Mouse (Mus musculus): ENCODE data around the gene Ace. TPM values are rescaled to one million over a fixed set of nuclear protein-coding genes. Genes with fewer than 3 reads are reported as not detected.

The Ace gene
- polyA plus RNA-seq, 1 experiment from 2014 or later, result 2.1 TPM

GRCm38 (mm10) chr11:105952111-105952510 lies 15.6 kb upstream of the Ace start:
- TF ChIP-seq EP300 (optimal IDR thresholded peaks at IDR 0.05) (no peak), CTCF (IDR thresholded peaks at IDR 0.05; ENCODE audit: low read depth) (no peak)
- 85% methylated on average over 9 of the region's 9 CpGs for WGBS
- no peak for ATAC-seq (ENCODE audit: low FRiP score, low TSS enrichment)
- Histone ChIP-seq H3K4me1 (replicated peaks; ENCODE audit: control insufficient read depth, insufficient read depth) (no peaks in the 10 kb centered on the region; the same call in 1 of the 2 replicates), H3K9me3 (ENCODE audit: control insufficient read depth, low read length) (no peaks in the 10 kb centered on the region), H3K9ac (ENCODE audit: low read length) (no peak overlapping the region), H3K4me3 (ENCODE audit: low read depth, low read length) (no peak overlapping the region), H3K36me3 (ENCODE audit: control insufficient read depth, insufficient read depth, low read length) (no peaks in the 10 kb centered on the region), H3K27ac (replicated peaks) (no peak overlapping the region), H3K27me3 (ENCODE audit: control insufficient read depth, insufficient read depth, low read length) (no peaks in the 10 kb centered on the region), H3K4me2 (replicated peaks; ENCODE audit: low read depth) (no peak overlapping the region)
- no peak for DNase-seq (ENCODE audit: low spot score)

DNA sequence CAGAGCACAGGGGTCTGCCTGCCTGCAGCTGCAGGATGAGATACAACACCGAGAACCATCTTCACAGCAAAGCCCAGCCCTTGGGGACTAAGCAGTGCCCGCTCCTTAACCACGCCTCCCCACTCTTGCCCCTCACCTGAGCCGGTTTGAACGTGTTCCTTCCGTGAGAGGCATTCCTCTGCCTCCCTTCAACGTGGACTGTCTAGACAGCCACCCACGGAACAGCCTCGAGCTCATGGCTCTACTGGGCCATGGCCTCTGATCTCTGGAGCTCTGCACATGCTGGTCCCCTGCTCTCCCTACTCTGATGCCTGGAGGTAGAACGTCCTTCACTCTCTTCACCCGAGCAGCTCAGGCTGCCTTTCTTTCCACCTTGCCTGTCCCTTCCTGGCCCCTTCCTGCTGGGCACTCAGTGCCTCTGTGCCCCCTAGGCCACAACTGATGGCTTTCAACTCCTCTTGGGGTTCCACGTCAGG lies 14.8 kb upstream of the Ace start, which contains the start of gene Cyb561:
TSS of gene Cyb561 (minus strand) at position 426 of the 476 bp plus-strand sequence.
- DNase-seq (ENCODE audit: low spot score) (no peak), ATAC-seq (ENCODE audit: low FRiP score, low TSS enrichment) (peak; percentile 51)

GRCm38 (mm10) chr11:105953402-105953801 lies 14.3 kb upstream of the Ace start:
- Histone ChIP-seq H3K36me3 (ENCODE audit: control insufficient read depth, insufficient read depth, low read length) (no peaks in the 10 kb centered on the region), H3K4me2 (replicated peaks; ENCODE audit: low read depth) (no peak overlapping the region), H3K4me1 (replicated peaks; ENCODE audit: control insufficient read depth, insufficient read depth) (no peaks in the 10 kb centered on the region), H3K9ac (ENCODE audit: low read length) (no peak overlapping the region), H3K9me3 (ENCODE audit: control insufficient read depth, low read length) (no peaks in the 10 kb centered on the region), H3K4me3 (ENCODE audit: low read depth, low read length) (no peak overlapping the region), H3K27me3 (ENCODE audit: control insufficient read depth, insufficient read depth, low read length) (no peaks in the 10 kb centered on the region), H3K27ac (replicated peaks) (peak overlapping the region; percentile 78)
- ATAC-seq (ENCODE audit: low FRiP score, low TSS enrichment) (peak; percentile 79), DNase-seq (ENCODE audit: low spot score) (peak; percentile 58)
- TF ChIP-seq CTCF (IDR thresholded peaks at IDR 0.05; ENCODE audit: low read depth), result no peak
- no peak for TF ChIP-seq EP300 (optimal IDR thresholded peaks at IDR 0.05)
- 43% methylated on average over 6 of the region's 6 CpGs for WGBS

More for the DNA sequence above, 14.8 kb upstream of the Ace start, which contains the start of gene Cyb561:
- Histone ChIP-seq H3K36me3 (ENCODE audit: control insufficient read depth, insufficient read depth, low read length) (no peaks in the 10 kb centered on the region), H3K9ac (ENCODE audit: low read length) (no peak within 1 kb of the TSS), H3K4me3 (ENCODE audit: low read depth, low read length) (no peak within 1 kb of the TSS), H3K27me3 (ENCODE audit: control insufficient read depth, insufficient read depth, low read length) (no peaks in the 10 kb centered on the region), H3K9me3 (ENCODE audit: control insufficient read depth, low read length) (no peaks in the 10 kb centered on the region), H3K4me2 (replicated peaks; ENCODE audit: low read depth) (no peak within 1 kb of the TSS), H3K4me1 (replicated peaks; ENCODE audit: control insufficient read depth, insufficient read depth) (no peaks in the 10 kb centered on the region), H3K27ac (replicated peaks) (peak within 1 kb of the TSS; percentile 78)
- WGBS, result 58% methylated on average over 12 of the region's 12 CpGs
- no peak for TF ChIP-seq CTCF (IDR thresholded peaks at IDR 0.05; ENCODE audit: low read depth)
- no peak for TF ChIP-seq EP300 (optimal IDR thresholded peaks at IDR 0.05)

DNA sequence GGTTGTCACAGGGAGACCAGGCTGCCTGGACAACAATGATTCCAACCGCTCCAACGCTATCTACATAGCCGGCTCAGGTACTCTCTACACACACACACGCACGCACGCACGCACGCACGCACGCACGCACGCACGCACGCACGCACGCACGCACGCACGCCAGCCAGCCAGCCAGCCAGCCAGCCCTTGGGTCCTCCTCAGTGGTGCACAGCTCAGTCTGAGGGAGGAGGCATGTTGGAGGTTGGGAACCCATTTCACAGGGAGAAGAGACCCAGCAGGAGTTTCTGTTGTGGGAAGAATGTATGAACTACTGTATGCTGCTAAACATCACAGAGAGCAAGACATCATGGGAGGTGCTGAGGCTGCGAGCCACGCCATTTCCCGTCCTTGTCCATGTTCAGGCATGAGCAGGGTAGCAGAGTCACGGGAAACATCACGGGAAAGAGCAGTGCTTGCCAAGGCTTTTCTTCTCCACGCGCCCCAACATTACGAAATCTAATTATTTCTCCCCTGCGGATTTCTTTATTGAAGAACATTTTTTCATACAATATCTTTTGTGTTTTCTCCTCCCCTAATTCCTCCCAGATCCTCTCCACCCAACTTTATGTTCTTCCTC lies 11.8 kb upstream of the Ace start:
- H3K27ac ChIP-seq (replicated peaks), result no peak overlapping the region
- 82% methylated on average over 28 of the region's 28 CpGs for WGBS
- H3K27me3 ChIP-seq (ENCODE audit: control insufficient read depth, insufficient read depth, low read length), result no peaks in the 10 kb centered on the region
- no peaks in the 10 kb centered on the region for H3K36me3 ChIP-seq (ENCODE audit: control insufficient read depth, insufficient read depth, low read length)
- no peak overlapping the region for H3K9ac ChIP-seq (ENCODE audit: low read length)
- no peaks in the 10 kb centered on the region for H3K4me1 ChIP-seq (replicated peaks; ENCODE audit: control insufficient read depth, insufficient read depth)
- TF ChIP-seq EP300 (optimal IDR thresholded peaks at IDR 0.05) (no peak), CTCF (IDR thresholded peaks at IDR 0.05; ENCODE audit: low read depth) (no peak)
- H3K9me3 ChIP-seq (ENCODE audit: control insufficient read depth, low read length), result no peaks in the 10 kb centered on the region
- ATAC-seq (ENCODE audit: low FRiP score, low TSS enrichment) (no peak), DNase-seq (ENCODE audit: low spot score) (no peak)
- H3K4me3 ChIP-seq (ENCODE audit: low read depth, low read length), result no peak overlapping the region
- no peak overlapping the region for H3K4me2 ChIP-seq (replicated peaks; ENCODE audit: low read depth)

- H3K27ac ChIP-seq (replicated peaks), result no peak overlapping the region
- ATAC-seq (ENCODE audit: low FRiP score, low TSS enrichment), result no peak
- 67% methylated on average over 6 of the region's 6 CpGs for WGBS
Observed at GRCm38 (mm10) chr11:105957501-105957900, 10.2 kb upstream of the Ace start.

DNA sequence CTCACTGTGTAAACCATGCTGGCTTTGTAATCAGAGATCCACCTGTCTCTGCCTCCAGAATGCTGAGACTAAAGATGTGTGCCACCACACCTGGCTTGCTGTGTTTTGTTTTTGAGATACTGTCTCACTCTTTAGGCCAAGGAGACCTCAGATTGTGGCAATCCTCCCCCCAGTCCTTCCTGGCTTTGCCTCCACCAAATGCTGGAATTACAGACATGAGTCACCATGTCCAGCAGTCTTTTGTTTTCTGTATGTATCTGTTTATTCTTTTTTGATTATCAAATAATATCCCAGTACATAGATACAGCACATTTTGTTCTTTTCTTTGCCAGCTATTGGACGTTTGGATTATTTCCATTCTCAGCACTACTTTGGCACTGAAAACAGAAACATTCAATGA lies 9.2 kb upstream of the Ace start:
- no peak for DNase-seq (ENCODE audit: low spot score)
- Histone ChIP-seq H3K4me3 (ENCODE audit: low read depth, low read length) (no peak overlapping the region), H3K27ac (replicated peaks) (no peak overlapping the region), H3K4me2 (replicated peaks; ENCODE audit: low read depth) (no peak overlapping the region), H3K27me3 (ENCODE audit: control insufficient read depth, insufficient read depth, low read length) (no peaks in the 10 kb centered on the region), H3K9me3 (ENCODE audit: control insufficient read depth, low read length) (no peaks in the 10 kb centered on the region), H3K9ac (ENCODE audit: low read length) (no peak overlapping the region), H3K4me1 (replicated peaks; ENCODE audit: control insufficient read depth, insufficient read depth) (no peaks in the 10 kb centered on the region), H3K36me3 (ENCODE audit: control insufficient read depth, insufficient read depth, low read length) (no peaks in the 10 kb centered on the region)
- TF ChIP-seq CTCF (IDR thresholded peaks at IDR 0.05; ENCODE audit: low read depth) (no peak), EP300 (optimal IDR thresholded peaks at IDR 0.05) (no peak)
- 13% methylated on average over 1 of the region's 1 CpGs for WGBS
- ATAC-seq (ENCODE audit: low FRiP score, low TSS enrichment), result no peak

More at GRCm38 (mm10) chr11:105957501-105957900, 10.2 kb upstream of the Ace start:
- Histone ChIP-seq H3K36me3 (ENCODE audit: control insufficient read depth, insufficient read depth, low read length) (no peaks in the 10 kb centered on the region), H3K27me3 (ENCODE audit: control insufficient read depth, insufficient read depth, low read length) (no peaks in the 10 kb centered on the region), H3K4me2 (replicated peaks; ENCODE audit: low read depth) (no peak overlapping the region), H3K9ac (ENCODE audit: low read length) (no peak overlapping the region), H3K4me3 (ENCODE audit: low read depth, low read length) (no peak overlapping the region), H3K4me1 (replicated peaks; ENCODE audit: control insufficient read depth, insufficient read depth) (no peaks in the 10 kb centered on the region), H3K9me3 (ENCODE audit: control insufficient read depth, low read length) (no peaks in the 10 kb centered on the region)
- TF ChIP-seq CTCF (IDR thresholded peaks at IDR 0.05; ENCODE audit: low read depth) (no peak), EP300 (optimal IDR thresholded peaks at IDR 0.05) (no peak)
- no peak for DNase-seq (ENCODE audit: low spot score)
